Mouse (Mus musculus) layer of hippocampus, adult 8-10 months (tissue): ENCODE results near the gene Smim15. TPM values are rescaled to one million over a fixed set of nuclear protein-coding genes. Genes with fewer than 3 reads are reported as not detected.

Experiments used
- DNase-seq, 2 experiments: peaks; one replicate each; pipeline ENCODE4 v3.0.0; 2022; ENCODE audit warnings: low spot score in 2 of 2
- total RNA-seq, 4 experiments: library from RNA; stranded (reverse); gene quantifications; 2 replicates each; pipeline ENCODE4 v1.2.4; 2022

Smim15 gene
- total RNA-seq, 4 experiments from 2014 or later, result 44.2 to 69.0 (median 58.4) TPM

DNA sequence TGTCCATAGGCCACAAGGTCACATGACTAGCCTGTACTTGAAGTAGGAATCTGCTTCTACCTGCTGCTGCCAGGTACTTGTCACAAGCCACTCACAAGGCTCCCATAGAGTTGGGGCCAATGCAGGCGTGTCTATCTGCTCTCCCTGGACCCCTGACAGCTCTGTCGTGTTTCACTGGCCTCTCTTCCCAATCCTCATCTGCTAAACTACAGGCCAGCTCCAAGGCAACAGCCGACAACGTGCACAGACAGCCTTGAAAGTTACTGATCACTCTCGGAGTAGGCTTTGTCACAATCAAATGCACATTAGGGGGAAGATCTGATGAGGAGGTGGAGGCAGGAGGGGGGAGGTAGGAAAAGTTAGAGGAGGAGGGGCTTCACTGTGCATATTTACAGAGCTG, 18.7 kb downstream of the Smim15 start:
- no peak for DNase-seq

DNA sequence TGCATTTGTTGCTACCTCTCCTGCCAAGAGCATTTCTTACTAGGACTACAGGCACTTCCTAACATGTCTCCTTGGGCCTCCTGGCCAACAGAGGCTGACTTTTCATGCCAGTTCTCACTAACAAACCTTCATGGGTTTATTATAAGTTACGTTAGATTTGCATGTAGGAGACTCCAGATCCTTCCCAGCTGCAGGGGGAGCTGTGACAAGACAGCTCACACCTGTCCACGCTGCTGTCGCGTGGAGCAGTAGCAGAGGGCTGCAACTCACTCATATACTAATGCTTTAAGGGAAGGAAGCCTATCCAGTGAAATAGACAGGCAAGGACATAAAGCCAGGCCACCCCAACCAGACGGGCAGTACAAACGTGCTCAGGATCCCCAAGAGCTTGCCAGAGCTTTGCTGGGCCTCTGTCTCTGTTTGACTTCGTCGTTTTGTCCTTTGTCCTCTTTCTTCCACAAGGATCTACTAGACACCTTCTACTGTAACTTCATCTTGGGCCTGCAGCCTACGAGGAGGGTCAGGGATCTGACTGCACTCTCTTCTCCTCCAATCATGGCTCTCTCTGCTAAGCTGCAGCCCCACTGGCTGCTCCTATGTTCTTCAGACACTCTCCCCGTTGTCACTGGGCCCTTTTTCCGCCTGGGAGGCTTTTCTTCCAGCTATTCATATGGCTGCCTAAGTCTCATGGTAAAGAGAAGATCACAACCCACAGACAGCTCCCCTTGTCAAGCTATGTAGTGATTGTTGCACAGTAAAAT, 19.3 kb downstream of the Smim15 start:
- DNase-seq, result no peak

DNA sequence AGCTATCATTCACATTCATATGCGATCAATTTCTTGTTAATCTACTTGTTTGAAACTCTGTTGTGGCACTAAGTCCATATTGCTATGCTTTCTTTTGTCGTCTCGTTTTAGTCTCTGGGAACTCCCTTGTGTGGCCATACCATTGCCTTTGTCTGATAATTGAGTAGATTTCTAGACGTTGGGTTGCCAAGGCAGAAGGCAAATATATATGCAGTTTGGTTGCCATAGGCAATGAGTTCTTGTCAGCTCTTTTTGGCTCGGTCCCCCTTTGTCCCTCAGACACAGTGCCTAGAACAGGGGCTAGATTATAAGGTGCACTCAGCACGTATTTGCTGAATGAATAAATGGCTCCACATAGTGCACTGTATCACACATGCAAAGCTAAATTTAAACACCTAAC, 20.1 kb downstream of the Smim15 start:
- no peak for DNase-seq

DNA sequence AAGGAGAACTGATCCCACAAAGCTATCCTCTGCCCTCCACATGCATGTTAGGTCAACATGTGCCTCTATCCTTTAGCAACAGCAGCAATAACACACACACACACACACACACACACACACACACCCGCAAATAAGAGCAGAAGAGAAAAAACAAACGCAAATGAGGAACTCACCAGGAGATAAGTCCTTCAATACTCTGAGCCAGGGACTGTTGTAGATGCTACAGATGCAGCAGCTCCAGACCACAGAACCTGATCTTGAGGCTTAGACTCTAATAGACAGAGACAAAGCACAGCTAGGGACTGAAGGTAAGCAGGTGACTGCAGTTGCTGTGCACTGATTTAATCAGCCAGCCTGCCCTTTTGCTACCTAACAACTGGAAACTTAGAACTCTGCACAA, 21.8 kb downstream of the Smim15 start:
- DNase-seq, result no peak

DNA sequence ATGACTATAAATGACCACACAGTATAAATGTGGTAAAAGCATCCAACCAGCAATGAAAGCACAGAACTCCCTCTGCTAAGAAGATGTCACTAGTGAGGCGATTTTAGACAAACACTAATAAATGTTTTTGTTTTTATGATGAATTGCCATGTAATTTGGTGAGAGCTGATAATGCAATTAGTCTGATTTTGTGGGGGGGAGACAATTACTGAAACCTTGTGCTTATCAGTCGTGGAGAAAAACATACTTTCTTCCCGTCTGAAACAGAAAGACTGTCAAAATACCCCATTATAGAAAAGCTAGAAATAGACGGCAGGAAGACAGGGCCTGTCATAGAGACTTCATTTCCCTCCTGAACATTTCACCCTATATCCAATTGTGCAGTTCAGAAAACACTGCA, 24.9 kb downstream of the Smim15 start:
- DNase-seq, result no peak

DNA sequence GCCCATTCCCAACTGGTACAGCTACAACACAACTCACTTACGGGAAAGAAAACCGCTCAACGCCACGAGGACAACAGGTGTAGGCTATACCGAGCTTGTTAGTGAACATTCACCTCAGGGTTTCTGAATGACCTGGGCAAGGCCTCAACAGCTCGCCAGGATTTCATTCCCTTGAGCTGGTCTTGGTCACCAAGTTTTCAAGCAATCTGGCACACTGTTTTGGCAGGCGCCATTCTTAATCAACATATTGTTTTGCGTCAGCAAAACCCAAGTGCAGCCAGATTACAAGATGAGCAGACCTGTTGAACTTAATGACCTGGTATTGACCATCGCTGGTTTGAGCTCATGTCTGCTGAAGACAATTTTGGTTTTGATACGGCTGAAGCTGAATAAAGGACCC, 25.9 kb downstream of the Smim15 start:
- DNase-seq, result no peak

DNA sequence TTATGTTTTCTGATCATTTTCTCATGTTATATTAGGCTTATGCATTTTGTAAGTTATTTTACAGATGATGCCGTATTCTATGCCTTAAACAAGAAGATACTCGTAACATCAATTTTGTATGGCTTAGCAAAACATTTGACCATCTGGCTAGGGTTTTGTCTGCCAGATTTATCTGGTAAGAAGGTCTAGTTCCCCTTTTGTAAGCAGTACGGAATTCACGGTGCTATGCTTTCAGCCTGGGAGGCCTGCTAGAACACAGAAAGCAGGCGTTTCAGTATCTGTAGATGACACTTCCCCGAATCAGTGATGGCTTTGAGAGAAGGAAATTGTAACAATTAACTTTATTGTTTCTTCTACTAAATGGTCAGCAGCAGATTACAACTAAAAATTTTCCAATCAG, 33.2 kb downstream of the Smim15 start:
- DNase-seq, result no peak

DNA sequence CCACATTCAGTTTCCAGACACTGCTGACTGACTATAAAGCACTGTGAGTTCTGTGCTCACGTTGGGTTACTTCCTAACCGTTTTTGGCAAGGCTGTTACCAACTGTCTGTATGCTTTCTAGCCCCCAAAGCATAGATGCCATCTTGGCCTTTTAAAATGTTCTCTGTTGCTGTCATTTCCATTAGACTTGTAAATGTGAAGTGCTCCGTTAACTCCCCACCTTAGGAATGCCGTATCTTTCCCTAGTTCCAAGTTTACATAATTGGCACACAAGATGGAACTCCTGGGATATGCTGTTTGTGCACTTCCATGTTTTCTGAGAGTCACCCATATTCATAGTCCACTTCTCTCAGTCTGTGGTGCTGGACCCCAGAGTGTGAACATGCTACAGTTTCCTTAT, 33.7 kb downstream of the Smim15 start:
- no peak for DNase-seq

DNA sequence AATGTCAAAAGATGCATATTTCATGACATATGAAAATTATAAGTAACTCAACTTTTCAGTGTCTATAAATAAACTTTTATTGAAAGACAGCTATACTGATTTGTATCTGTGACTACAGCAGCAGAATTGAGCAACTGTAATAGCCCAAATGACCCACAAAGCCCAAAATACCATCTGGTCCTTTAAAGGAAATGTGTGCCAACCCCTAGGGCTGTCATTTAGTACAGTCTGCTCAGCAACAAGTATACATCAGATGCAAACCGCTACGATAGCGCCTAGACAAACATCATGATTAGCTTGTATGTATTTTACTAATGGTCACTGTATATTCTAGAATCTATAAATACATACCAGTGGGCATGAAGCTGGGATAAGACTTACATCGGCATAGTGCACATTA, 39.8 kb downstream of the Smim15 start:
- no peak for DNase-seq

DNA sequence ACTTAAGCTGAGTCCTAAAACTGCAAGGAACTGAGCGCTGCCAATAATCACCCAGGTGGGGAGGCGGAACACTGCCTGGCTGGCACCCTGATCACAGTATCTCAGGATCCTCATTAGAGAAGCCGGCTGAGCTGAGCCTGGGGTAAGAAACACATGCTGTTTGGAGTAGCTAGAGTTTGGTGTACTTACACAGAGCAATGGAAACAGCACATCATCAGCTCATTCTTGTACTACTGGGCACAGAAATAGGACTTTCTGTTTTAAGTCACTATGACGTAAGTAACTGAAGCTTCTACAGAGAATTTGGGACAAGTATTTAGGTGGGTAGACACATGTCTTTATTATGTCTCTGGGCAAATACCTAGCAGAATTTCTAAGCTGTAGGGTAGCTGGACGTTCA, 41.8 kb downstream of the Smim15 start:
- no peak for DNase-seq

DNA sequence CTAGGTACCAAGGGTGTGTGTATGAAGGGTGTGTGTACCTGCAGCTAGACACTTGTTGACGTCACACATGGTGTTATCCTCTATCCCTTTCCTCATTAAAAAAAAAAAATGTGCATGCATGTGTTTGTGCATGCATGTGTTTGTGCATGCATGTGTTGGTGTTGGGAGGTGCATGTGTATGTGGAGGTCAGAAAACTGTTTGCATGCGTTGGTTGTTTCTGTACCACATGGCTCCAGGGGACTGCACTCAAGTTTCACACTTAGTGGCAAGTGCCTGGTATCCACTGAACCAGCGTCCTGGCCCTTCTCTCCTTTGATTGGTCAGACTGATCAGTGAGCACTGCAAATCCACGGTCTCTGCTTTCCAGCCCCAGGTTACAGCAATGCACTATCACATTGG, 42.5 kb downstream of the Smim15 start:
- DNase-seq, result no peak

DNA sequence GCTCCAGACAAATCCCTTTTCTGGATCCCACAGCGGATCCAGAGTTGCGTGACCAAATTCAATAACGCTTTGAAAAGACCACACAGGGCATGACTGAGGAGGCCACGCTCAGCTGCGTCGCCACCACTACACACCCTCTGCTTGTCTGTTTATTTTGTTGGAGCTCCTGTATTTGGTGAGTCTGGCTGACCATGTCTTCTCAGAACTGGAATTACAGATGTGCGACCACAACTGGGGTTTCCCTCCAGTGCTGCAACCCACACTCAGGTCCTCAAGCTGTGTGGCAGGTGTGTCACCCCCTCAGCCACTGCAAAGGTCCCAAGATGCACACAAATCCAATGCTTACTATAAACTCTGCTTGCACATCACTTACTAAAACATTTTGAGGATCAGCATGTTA, 48.0 kb downstream of the Smim15 start:
- DNase-seq, result no peak

DNA sequence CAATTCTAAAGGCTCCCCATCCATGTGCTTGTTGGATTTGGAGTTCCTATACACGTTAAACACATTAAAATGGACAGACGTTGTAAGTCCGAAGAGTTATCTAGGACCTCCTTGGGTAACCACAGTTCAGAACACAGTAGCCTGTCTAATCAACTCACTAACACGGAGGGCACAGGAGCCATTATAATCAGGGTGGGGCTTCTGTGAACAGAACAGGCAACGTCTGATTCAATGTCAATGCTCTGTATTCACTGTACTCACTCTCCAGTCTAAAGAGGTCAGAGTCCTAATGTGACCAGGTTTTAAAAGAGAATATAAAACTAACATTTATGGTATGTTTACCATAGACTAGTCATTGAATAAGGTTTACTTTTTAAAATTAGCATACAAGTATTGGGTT, 50.4 kb downstream of the Smim15 start:
- no peak for DNase-seq

DNA sequence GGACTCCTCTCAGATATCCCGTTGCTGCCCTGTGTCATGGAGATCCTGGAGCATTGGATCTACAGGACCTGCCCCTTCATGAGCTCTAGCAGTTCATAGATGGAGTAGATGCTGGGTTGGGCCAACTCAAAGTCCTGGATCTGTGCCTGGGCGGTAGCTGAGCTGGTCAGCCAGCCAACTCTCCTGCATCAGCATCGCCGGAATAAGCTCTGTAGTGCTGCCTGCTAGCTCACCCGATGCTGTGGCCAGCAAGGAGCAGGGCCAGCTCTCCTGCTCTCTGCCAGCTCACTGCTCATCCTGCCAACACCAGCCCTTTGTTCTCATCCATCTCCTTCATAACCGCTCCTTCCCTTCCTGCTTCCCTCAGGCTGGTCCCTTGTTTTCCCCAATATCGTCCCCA, 51.4 kb downstream of the Smim15 start:
- DNase-seq, result peak; percentile 52 to 58

DNA sequence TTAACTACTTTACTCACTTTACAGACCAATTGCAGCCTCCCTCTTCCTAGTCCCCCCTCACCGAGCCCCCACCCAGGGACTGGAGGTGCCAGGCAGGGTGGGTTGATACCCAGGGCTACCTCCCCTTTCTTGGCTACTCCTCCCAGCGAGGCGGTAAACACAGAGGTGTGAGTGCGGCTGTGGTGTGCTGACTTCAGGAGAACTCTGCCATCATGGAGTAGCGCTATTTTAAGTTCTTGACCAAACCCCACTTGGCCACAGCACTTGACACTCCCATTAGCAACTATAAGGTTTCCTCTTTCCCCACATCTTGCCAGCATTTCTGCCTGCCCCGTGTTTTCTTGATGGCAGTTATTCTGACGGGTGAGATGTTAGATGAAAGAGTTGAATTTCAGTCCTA, 52.2 kb downstream of the Smim15 start:
- DNase-seq, result no peak

Other genes with a start within 250 kb of the Smim15 start
- gene Ndufaf2, start 114.2 kb downstream of the Smim15 start, total RNA-seq, result 10 to 100 TPM; 16.1 to 21.8 (median 19.8) TPM
- gene Ercc8, start 114.3 kb downstream of the Smim15 start, total RNA-seq, result 10 to 100 TPM; 15.3 to 19.8 (median 16.2) TPM
- gene Elovl7, start 170.0 kb downstream of the Smim15 start, total RNA-seq, result 1 to 10 TPM; 7.2 to 7.8 (median 7.4) TPM